Mouse (Mus musculus): ENCODE data around the gene Pakap.

Gene Pakap

DNA sequence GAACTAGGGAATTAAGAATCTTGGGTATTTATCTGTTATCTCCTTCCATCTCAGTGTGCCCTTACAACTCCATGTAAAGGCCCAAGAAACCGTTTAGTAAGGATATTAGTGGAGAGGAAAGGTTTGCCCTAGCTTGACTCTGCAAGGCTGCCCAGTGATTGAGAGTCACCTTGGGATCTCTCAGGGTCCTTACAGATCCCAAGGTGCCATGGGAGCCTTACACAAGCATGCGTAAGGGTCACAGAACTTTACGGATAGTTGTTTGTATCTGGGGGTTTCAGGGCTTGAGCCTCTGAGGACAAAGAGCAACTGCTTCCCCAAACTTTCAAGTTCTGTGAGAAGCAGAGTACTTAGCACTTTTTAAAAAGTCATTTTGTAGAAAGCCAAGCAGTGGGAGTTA is 6.2 kb downstream of the Pakap start:
- no peak for DNase-seq (ENCODE audit: low read depth, low spot score)

DNA sequence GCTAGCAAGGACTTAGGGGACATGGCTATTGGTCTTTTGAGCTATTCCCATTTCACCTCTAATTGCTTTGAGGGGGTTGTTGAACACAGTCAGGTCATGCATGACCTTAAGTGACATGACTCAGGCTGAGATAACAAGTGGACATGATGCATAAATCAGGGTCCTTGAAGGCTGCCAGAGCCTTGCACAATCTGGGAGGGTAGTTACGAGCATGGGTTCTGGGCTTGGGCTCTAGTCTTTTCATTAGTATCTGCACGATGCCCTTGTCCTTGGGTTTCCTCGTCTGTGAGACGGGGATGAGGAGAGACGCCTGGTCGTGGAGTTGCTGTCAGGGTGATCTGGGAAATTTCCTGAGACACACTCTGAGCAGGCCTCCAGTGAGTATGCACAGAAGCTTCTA is 6.7 kb downstream of the Pakap start:
- no peak for DNase-seq (ENCODE audit: low read depth, low spot score)

DNA sequence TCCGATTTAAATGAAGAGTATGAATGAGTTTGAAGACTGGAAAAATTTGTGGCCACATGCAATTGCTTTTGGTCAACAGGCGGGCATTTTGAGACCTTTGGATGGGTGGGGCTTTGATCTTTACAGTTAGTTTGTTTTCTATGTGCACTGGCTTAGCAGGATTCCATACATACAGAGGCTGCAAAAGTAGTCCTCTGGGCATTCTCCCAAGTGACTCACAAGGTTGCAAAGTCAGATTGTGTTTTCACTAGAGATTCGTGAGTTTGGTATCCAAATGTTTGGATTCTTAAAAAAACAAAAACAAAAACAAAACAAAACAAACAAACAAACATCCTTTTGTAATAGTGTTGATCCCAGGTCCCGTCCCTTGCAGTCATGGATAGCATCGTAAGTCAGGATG is 7.7 kb downstream of the Pakap start:
- DNase-seq (ENCODE audit: low read depth, low spot score): no peak

DNA sequence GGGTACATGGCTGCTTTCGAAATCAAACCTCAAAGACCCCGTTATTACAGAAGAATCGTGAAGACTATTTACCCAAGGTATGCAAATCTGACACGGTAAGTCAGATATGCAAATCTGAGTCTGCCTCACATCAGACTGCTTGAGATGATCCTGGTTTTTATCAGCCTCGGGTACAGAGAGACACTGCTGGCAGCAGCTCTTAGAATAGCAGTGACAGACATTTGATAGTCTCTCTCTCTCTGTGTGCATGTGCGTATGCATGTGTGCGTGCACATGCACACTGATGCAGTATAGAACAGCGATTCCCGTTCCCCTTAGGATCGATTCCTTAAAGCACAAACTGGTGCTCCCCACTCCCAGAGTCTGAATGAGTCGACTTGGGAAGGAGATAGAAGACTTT is 8.1 kb downstream of the Pakap start:
- DNase-seq (ENCODE audit: low read depth, low spot score): no peak

DNA sequence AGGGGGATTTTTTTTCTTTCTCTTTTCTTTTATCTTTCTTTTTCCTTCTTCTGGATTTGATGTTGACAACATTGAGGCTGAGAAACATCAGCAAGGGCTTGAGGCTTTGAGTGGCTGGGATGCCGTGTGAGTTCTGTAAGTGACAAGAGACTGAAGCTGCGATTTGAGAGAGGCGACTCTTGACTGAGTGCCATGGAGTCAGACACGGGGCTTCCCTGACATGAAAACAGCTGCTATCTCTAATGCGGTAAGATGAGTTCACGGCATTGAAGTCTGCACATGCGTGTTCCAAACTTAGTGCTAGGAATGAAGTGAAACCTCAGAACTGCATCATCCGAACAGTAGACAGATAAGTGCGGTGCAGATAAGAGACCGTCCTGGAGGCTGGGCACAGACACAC is 11.7 kb downstream of the Pakap start:
- no peak for DNase-seq (ENCODE audit: low read depth, low spot score)

DNA sequence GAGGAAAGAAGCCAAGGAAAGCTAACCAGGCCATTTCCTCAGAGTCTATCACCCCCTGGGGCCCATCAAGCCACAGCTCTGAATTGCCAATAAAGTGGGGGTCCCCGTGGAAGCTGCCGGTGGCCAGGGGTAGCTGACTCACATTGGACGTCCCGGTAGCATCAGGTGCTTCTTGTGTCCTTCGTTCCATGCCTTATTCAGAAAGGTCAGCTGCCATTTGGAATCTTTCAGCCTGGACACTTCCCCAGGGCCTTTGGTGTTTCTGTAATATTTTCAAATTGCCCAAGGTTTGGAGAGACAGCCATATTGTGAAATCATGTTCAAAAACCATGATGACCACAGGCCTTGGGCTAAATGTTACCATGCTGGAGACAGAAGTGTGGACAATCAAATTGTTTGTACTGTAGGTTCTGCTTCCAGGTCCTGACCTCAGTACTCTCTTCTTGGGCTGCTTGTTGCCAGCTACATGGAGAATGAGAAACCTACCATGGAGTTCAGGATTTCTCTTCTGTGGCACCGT is 17.4 kb downstream of the Pakap start:
- no peak for DNase-seq (ENCODE audit: low read depth, low spot score)

DNA sequence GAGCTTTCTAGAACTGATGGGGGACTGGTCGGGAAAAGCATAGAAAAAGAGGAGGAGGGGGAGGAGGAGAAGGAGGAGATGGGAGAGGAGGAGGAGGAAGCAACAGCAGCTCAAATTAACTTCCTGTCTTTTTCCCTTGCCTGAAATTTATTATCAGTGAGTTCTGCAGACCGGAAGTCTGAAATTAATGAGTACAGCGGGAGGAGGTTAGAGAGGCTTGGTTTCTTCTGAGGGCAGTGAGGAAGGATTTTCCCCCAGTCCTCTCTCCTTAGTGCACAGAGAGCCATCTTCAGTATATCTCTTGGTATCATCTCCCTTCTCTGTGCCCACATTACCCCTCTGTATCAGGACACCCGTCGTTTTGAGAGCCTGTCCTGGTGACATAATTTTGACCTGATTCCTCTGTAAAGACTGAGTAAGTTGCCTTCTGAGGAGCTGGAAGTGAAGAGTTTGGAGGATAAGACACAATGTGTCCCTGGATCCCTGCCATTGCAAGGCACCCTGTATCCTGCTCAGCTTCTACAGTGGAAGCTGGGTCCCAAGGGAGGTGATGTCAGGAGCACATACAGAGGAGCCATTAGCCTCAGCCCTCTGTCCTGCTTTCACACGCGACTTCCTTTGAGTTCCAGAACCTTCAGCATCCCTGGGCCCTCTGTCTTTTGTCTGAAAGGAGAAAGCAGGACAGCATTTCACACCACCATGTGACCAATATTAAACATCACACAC is 19.1 kb downstream of the Pakap start:
- DNase-seq (ENCODE audit: low read depth, low spot score): no peak

DNA sequence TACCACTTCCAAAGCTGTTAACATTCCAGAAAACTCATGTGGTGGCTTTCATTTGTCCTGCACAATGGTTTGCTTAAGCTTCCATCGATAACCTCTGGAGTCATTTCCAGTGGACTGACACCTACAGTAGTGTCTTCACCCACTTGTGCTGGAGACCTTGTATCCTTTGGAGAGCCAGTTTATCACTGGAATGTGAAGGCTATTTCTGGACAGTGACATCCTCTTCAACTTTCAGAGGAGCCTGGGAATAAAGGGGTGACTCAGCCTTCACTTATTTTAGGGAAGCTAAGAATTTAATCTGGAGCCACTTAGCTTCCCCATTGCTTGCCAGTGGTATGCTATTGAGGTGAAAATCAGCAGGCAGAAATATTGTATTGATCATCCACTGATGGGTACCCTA is 20.4 kb downstream of the Pakap start:
- no peak for DNase-seq (ENCODE audit: low read depth, low spot score)

DNA sequence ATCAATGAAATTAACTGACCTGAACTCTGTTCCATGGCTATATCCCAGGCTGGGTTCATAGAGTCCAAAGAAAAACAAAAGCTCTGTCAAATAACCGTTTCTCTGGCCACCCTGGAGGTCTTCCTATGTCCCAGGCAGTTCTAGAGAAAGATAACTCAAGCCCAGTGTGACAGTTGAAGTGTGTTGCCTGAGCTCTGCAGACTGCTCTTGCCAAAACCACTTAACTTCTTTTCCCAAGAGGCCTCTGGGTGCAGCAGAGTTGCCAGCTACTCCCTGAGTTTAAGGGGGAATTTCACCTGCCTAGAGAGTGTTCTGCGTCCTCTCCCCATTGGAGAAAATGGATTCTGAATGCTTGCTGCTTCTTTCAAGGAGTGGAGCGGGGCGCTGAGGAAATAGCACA is 24.8 kb downstream of the Pakap start:
- DNase-seq (ENCODE audit: low read depth, low spot score): no peak

DNA sequence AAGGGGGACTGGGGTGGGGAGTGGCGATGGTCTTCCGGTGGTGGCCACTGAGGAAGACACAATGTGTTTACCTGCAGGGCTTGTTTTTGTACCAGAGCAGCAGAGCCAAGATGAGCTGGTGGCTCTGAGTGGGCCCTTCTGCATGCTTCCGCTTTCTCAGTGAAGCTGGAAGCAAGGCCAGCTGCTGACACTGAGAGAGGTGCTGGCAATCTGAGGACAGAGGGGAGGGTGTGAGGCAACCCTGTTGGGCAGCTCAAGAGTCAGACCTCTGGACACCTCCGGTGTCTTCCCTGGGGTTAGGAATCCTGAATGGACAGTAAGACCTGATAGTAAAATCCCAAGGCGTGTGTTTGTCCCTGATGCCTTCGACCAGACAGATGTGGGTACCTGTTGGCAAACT is 32.0 kb downstream of the Pakap start:
- no peak for DNase-seq (ENCODE audit: low read depth, low spot score)

DNA sequence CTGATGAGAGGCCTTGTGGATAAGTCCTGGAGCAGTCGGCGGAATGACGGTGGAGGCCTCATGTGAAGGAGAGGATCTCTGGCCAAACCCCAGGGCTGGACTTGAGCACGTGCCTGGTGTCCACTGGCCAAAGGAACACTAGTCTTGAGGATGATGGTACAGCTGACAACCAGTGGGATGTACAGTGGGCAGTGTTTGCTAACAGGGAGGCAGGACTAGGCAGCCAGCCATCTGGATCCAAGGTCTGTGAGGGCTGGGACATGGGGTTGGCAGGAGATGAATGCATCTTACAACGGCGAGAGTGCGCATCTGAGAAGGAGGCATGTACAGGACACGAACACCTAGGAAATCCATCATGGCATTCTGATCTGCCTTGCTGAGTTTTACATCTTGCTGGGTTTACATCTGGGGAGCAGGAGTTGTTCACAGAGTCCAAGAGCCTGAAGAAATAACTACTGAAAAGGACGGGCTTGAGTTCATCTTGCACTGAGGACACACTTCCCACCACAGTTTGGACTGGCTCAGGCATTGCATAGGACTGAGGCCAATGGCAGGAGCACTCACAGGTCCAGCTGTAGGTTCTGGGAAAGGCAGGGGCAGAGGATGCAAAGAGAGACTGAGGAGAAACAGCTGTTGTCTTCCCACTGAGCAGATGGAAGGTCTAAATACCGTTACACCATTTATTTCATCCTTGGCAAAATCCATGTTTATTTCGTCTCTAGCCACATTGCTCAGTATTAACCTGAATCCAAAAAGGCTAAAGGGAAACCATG is 32.9 kb downstream of the Pakap start:
- DNase-seq (ENCODE audit: low read depth, low spot score): no peak

DNA sequence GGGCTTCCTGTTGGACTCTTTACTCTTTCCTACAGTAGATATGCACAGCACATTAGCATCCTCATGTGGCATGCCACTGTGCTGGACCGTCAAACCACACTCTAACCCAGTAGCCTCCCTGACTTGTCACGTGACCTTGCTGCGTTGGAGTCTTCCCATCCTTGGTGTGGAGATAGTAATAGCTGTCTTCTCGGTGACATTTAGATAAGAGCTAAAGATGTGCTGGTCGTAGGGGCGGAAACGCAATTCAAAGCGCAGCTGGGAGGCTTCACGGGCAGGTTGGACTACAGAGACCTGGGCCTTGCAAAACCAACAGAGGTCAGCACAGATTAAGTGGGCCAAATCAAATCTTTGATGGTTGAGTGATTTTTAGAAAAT is 33.5 kb downstream of the Pakap start:
- no peak for DNase-seq (ENCODE audit: low read depth, low spot score)

DNA sequence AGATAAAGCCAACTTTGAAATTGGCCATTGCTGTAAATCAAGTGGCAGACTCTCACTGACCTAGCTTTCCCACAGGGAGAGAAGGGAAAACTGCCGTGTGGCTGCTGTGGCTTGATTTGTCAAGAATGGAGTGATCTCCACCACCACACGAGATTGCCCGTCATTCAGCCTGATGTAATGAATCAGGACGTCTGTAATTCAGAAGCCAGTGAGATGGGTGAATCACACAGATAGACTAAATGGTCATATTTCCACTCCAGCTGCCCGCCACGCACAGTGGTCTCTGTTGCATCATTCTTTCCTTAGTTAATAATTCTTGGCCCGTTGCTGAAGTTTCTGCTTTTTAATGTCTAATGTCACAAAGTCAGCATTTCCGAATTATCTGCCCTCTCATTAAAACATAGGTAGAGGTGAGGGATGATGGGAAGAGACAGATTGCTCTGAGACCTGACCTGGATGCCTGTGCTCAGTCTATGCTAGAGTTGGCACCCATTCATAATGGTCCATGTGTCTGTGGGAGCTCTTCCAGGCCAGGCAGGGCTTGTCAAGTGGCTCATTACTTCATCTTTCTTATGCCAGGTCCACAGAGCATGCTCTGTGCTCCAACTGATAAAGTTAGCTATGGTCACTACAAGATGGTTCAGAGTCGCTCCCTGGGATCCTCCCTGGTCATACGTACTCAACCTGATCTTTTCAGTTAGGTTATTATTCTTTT is 34.1 kb downstream of the Pakap start:
- no peak for DNase-seq (ENCODE audit: low read depth, low spot score)

DNA sequence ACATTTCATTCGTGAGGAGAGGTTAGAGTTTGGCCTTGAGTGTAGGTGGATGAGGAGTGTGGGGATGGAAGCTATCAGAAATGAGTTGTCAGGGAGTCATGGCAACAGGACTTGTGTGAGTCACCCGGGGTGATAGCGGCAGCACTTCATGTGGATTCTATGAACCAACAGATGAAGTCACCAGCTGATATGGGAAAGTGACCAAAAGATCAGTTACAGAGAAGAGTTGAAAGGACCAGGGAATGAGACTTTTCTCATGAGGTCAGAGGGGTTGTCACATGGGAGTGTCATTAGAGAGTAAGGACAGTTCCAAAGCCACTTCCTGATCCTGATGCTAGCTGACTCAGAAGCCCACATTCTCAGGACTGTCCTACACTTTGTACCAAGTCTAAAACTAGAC is 38.3 kb downstream of the Pakap start:
- no peak for DNase-seq (ENCODE audit: low read depth, low spot score)

DNA sequence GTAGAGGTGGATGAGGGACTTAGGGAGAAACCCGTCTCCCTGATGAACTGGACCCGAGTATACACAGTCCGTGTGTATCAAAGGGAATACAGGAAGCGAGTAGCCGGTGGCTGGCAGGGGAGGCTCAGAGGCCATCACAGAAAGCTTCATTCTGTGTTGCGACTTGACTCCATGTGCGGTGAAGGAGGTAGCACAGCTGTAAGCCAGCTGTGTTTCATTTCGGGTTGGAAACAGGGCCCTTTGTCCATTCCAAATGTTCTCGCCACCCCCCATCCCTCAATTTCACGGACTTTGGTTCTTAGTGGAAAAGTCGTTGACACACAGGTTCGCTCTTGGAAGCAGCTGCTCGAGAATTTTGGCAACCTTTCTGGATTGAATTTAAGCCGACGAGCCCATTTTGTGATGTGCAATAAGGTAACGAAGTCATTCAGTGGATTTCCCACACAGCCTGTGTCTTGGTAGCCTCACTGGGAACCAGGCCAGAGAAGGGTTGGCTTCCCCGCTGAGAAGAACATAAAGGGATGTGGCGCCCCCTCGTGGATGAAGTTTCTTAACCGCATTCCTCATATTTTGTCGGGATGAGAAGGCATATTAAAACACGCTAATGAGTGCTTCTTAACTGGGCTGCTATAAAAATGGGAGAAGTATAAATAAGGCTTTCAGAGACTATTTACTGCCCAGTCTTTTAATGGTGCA is 39.4 kb downstream of the Pakap start:
- DNase-seq (ENCODE audit: low read depth, low spot score): peak; percentile 72

DNA sequence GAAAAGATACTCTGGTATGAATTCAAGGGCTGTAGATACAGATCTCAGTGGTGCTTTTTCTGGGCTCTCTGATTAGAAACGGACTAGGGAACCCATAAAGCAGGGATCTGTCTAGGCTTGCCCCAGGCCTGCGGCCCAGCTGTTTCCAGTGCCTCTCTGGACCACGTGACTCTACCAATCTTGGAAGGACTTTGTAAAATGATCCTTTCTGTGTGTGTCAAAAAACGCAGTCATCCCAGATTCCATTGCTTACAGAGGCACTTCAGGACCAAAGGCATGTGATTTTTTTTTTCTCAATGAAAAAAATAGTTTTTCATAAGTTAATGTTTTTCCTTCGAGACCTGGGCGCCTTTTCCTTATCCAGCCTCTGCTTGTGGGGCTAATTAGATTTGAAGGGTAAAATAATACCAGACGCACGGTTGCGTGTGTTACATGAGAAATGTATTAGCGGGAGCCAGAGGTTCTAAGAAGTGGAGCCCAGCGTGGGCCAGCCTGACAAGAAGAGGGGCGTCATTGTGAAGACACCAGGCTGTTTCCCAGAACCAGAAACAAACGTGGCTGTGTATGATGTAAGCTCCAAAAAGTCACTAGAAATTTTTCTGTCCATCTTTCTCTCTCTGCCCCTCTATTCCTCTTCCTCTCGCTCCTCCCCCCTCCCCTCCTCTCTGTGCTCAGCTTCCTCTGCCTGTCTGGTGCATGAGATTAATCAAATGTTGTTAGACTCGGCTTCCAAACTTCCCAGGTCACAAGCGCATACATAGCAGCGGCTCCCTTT is 43.5 kb downstream of the Pakap start:
- DNase-seq (ENCODE audit: low read depth, low spot score): peak; percentile 43

DNA sequence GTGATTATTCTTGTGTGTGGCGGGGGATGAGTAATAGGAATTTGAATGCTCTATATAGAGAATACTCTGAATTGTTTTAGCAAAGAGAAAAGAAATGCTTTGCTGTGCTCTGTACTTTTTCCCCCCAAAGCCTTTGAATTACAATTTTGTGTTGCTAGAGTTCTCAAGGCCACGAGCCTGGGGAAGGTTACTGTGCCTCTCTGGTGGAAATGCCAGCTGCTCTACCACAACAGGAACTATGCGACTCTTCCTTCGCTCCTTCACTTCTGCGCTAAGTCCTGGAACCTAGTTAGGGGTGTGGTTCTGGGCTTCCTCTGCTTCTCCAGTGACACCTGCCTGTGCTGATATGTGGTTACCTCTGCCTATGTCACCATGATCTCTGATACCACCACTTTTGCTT is 44.7 kb downstream of the Pakap start:
- no peak for DNase-seq (ENCODE audit: low read depth, low spot score)

DNA sequence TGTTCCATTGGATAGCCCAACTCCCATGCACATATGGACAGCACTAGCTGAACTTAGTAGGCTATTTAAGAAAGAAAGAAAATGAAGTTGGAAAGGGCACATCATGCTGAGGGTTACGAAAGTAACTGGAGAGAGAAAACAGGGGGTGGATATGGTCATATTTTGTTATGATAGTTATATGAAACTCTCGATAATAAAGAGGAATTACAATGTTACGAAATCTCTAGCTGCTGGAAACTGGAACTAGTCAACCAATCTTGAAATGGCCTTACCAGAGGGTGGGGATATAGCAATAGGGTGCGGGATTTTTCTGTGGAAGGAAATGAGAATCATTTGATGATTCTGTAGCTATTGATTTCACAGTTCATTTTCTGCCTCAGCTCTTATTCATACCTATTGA is 46.7 kb downstream of the Pakap start:
- no peak for DNase-seq (ENCODE audit: low read depth, low spot score)

DNA sequence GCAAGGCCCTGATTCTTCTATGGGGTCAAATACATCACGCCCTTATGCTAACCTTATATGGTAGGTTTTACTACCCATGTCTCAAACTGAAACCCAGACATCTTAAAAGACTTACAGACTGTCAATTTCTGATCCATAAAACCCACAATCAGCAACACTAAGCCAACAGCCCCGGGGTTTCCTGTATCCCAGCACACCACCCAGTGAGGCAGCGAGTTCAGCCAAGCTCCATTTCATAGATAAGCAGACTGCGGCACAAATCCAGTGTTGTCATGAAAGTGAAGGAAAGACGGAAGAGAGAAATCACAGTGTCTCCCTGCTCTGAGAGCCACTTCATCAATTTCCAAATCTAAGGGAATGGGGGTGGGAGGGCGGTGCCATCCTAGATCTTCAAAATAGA is 50.8 kb downstream of the Pakap start:
- DNase-seq (ENCODE audit: low read depth, low spot score): no peak

DNA sequence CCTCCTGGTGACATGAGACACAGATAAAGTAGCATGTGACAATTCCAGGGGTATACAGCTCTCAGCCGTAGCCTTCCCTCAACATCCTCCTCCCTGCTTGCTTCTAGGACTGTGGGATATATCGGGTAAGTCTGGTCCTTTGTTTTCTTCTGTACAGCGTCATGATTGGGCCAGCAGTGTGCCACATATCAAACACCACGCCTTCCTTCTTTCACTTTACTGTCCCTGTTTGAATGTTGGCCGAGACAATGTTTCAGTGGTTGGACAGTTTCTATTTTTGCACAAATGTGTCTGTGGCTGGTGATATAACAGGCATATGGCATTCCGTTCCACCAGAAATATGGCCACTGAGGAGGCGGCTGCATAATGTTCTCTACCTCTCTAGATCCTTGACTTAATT is 54.8 kb downstream of the Pakap start:
- no peak for DNase-seq (ENCODE audit: low read depth, low spot score)

DNA sequence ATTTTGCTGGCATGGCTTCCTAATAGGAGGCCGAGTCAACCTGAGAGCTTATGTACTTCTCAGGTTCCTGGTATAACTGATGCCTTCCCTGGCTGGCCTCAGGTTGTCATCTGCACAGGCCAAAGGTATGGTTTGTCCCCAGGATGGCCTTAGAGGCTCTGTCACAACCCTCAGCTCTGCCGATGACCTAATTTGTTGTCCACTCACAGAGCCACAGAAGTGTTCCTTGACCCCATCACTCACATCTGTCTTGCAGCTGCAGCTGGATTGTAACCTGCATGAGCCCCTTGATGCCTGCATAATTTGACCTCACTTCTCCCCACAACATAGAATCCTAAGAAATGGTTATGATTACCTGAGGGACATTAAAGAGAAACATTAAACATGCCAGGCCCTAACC is 56.8 kb downstream of the Pakap start:
- DNase-seq (ENCODE audit: low read depth, low spot score): no peak

Data from embryo, embryonic 11.5 days (tissue).